Mouse (Mus musculus): ENCODE data around the gene Stk40.

Stk40 gene

GRCm38 (mm10) chr4:126097711-126098253 is 6.0 kb upstream of the Stk40 start:
- DNase-seq (ENCODE audit: low spot score in 2 of 2): no peak

- no peak for DNase-seq (ENCODE audit: low spot score in 2 of 2)
Measured at GRCm38 (mm10) chr4:126099365-126099764, 4.4 kb upstream of the Stk40 start.

GRCm38 (mm10) chr4:126100764-126101163 is 3.0 kb upstream of the Stk40 start:
- DNase-seq (ENCODE audit: low spot score in 2 of 2): no peak

- peak; percentile 60 to 66 for DNase-seq (ENCODE audit: low spot score in 2 of 2)
Measured at GRCm38 (mm10) chr4:126102061-126102841, 1.5 kb upstream of the Stk40 start.

- DNase-seq (ENCODE audit: low spot score in 2 of 2): peak; percentile 85 to 87
Measured at GRCm38 (mm10) chr4:126103057-126103581, 638 bp upstream of the Stk40 start.

- DNase-seq (ENCODE audit: low spot score in 2 of 2): peak in 1 of 2 experiments; percentile 42
Measured at GRCm38 (mm10) chr4:126104261-126105075, 711 bp downstream of the Stk40 start.

- no peak for DNase-seq (ENCODE audit: low spot score in 2 of 2)
Measured at GRCm38 (mm10) chr4:126105131-126105783, 1.5 kb downstream of the Stk40 start.

- no peak for DNase-seq (ENCODE audit: low spot score in 2 of 2)
Measured at GRCm38 (mm10) chr4:126108061-126108740, 4.4 kb downstream of the Stk40 start.

GRCm38 (mm10) chr4:126109613-126110373 is 6.0 kb downstream of the Stk40 start:
- no peak for DNase-seq (ENCODE audit: low spot score in 2 of 2)

GRCm38 (mm10) chr4:126110374-126111152 is 6.8 kb downstream of the Stk40 start:
- DNase-seq (ENCODE audit: low spot score in 2 of 2): peak; percentile 83 to 84

- no peak for DNase-seq (ENCODE audit: low spot score in 2 of 2)
Measured at GRCm38 (mm10) chr4:126111153-126111549, 7.4 kb downstream of the Stk40 start.

- no peak for DNase-seq (ENCODE audit: low spot score in 2 of 2)
Measured at GRCm38 (mm10) chr4:126113243-126113642, 9.5 kb downstream of the Stk40 start.

- DNase-seq (ENCODE audit: low spot score in 2 of 2): no peak
Measured at GRCm38 (mm10) chr4:126113943-126114342, 10.2 kb downstream of the Stk40 start.

- no peak for DNase-seq (ENCODE audit: low spot score in 2 of 2)
Measured at GRCm38 (mm10) chr4:126115411-126115810, 11.7 kb downstream of the Stk40 start.

GRCm38 (mm10) chr4:126115871-126116521 is 12.2 kb downstream of the Stk40 start:
- DNase-seq (ENCODE audit: low spot score in 2 of 2): no peak

GRCm38 (mm10) chr4:126117116-126117515 is 13.4 kb downstream of the Stk40 start:
- no peak for DNase-seq (ENCODE audit: low spot score in 2 of 2)

- peak; percentile 78 to 86 for DNase-seq (ENCODE audit: low spot score in 2 of 2)
Measured at GRCm38 (mm10) chr4:126118651-126119050, 14.9 kb downstream of the Stk40 start.

GRCm38 (mm10) chr4:126119051-126119450 is 15.3 kb downstream of the Stk40 start:
- no peak for DNase-seq (ENCODE audit: low spot score in 2 of 2)

GRCm38 (mm10) chr4:126120052-126120451 is 16.3 kb downstream of the Stk40 start:
- no peak for DNase-seq (ENCODE audit: low spot score in 2 of 2)

Data from frontal cortex, postnatal 36 days (tissue).